Mouse (Mus musculus): ENCODE measurements around the gene Rgs9bp.
"Not testable (repeated sequence)": the region's sequence is repeated elsewhere in the genome, so short reads cannot be mapped to it uniquely, and the experiment has no call there.

Rgs9bp gene

DNA sequence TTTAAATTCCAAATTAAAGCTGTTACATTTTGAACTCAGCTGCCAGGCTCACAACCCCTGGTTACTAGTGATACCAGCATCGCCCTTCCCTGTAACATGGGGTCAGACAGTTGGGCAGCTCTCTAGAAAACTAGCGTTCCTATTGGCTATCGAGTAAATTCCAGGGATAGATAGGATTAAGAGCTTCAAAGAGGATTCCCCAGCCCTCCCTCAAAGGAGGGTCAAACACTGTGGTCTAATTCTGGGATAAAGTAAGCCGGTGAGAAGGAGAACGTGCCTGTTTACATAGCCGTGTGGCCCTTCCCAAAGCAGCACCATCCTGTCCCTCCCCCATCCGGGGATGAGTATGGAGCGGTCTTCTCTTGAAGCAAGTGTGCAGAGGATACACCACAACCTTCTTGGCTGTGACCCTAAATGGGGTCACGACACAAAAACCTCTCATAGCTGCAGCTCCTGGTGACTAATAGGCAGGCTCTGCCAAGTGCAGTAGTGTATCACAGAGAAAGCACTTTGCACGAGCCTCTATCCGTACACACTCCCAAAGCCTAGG is 1.8 kb downstream of the Rgs9bp start:
- peak; percentile 27 for DNase-seq (ENCODE audit: extremely low spot score)

- peak; percentile 5 for DNase-seq (ENCODE audit: extremely low spot score)
These were observed 2.7 kb downstream of the Rgs9bp start for GRCm38 (mm10) chr7:35582719-35583118.

- peak; percentile 37 for DNase-seq (ENCODE audit: extremely low spot score)
These were observed 5.5 kb downstream of the Rgs9bp start for GRCm38 (mm10) chr7:35579849-35580248.

DNA sequence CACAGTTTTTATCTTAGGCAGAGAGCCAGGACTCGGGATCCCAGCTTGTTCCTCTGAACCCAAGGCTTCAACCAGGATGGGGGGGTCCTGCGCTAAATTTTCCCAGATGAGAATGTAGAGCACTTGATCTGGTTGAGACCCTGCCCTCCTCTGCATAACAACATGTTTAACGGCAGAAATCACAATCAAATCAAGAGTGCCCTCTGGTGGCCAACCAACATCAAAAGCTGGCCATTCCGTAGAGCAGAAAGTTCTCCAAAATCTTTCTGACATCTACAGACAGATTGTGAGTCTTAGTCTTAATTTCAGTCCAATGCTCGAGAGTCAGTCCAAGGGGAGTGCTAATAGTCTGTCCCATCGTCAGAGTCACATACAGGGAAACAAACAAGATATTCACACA is 14.5 kb downstream of the Rgs9bp start:
- not testable (repeated sequence) for DNase-seq (ENCODE audit: extremely low spot score)

DNA sequence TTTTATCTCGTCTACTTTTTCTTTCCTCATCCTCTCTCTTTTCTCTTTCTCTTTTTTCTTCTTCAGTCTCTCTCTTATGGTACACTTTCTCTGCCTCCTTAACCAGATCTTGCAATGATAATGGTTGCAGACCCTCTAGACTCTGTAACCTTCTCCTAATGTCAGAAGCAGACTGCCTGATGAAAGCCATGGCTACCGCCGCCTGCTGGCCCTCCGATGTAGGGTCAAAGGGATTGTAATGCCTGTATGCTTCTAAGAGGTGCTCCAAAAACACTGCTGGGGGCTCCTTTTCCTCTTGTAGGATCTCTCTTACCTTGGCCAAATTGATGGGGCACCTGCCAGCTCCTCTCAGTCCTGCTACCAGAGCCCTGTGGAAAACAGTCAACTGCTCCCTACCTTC is 15.7 kb downstream of the Rgs9bp start:
- DNase-seq (ENCODE audit: extremely low spot score): not testable (repeated sequence)

GRCm38 (mm10) chr7:35565965-35566364 is 19.4 kb downstream of the Rgs9bp start:
- not testable (repeated sequence) for DNase-seq (ENCODE audit: extremely low spot score)

GRCm38 (mm10) chr7:35564872-35565271 is 20.5 kb downstream of the Rgs9bp start:
- DNase-seq (ENCODE audit: extremely low spot score): not testable (repeated sequence)

DNA sequence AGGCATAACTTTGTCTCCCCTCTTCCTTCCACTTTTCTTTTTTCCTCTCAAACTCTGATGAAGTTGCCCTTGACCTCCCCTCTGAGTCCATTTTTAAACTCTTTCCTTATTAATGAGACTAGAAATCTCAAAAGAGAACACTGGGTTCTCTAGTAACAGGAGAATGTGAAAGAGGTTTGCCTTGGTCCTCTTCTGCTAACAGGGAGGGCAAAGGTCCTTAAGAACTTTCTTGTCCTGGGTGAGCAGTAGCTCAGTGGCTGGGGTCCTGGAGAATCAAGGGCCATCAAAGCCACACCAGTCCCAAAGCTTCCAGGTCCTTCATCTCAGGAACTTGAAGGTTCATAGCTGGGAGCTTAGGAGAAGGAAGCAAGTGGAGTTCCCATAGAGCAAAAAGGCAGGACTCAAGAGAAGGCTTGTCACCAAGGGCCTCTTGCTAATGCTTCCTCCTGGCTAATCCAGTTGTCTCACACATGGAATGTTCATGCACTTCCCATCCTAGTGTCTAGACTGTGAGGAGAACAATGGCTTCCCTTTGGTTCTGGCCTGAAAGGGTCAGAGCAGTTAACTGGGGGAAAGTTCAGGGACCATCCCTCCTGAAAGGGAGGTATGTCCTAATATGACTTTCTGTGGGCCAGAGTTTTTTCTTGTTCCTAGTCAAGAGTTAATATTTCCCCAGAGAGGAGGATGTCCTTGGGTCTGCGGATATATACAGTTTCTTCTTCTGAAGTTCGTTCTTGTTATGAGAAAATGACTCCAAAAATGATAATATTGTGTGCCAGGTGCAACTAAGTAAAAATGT is 21.1 kb downstream of the Rgs9bp start:
- no peak for DNase-seq (ENCODE audit: extremely low spot score)

DNA sequence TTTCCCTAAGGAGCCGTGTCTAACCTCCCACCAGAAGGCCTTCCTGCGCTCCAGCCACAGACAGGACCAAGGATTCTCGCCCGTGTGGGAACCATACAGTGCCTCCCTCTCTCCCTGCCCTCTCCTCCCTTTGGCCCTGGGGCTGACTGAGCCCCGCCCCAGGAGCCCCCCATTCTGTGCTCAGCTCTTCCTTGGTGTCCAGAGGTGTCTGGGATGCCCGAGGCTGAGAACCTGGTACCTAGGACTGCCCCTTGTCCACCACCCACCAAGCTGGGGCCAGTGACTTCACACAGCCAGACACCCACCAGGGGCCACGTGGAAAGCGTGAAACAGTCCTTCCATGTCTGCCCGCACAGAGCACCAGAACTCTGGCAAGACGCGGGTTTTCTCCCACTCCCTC is 22.3 kb downstream of the Rgs9bp start:
- DNase-seq (ENCODE audit: extremely low spot score): no peak

DNA sequence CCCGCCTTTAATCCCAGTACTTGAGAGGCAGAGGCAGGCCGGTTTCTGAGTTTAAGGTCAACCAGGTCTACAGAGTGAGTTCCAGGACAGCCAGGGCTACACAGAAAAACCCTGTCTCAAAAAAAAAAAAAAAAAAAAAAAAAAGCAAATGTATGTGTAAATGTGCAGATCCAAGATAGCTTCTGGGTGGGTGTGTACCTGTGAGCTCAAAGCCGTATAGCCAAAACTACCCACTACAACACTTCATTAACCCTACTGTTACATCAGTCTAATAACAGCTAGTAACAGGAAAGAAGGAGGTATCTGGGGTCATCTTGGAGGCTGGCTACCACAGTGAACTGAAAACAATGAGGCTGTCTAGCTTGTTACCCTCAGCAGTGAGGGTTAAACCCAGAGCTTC is 25.5 kb downstream of the Rgs9bp start:
- DNase-seq (ENCODE audit: extremely low spot score): no peak

GRCm38 (mm10) chr7:35558681-35559080 is 26.7 kb downstream of the Rgs9bp start:
- no peak for DNase-seq (ENCODE audit: extremely low spot score)

DNA sequence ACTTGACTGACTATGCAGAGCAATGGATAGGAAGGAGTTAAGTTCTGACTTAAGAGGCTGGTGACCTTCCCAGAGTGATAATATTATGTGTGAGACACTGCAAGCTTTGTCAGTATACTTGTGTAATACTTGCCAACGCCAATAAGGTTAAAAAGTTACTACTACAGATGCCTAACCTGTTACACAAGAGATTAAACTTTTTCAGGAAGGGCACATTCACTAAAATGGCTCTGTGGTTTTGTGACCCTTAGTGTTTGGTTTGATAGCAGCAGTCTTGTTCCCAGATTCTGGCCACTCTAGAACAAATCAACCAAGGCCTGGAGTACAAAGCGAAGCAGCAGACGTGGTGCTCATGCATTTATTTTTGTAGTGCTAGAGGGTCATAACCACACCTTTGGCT is 27.8 kb downstream of the Rgs9bp start:
- no peak for DNase-seq (ENCODE audit: extremely low spot score)

DNA sequence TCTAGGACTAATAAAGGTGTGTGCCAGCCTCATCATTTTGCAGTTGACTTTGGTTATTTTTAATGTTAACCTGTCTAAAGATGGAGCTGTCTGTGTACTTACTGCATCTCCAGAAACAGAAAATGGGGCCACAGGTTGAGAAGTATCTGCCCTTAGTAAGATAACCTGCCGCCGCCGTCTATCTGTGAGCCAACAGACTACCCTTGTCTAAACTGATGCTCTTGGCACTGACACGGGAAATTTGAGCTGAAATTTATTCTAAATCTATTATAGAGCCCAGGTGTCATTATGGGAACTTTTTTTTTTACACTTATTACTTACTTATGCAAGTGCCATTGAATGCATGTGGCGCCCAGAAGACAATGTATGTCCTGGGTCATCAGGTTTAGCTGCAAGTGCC is 28.5 kb downstream of the Rgs9bp start:
- DNase-seq (ENCODE audit: extremely low spot score): no peak

DNA sequence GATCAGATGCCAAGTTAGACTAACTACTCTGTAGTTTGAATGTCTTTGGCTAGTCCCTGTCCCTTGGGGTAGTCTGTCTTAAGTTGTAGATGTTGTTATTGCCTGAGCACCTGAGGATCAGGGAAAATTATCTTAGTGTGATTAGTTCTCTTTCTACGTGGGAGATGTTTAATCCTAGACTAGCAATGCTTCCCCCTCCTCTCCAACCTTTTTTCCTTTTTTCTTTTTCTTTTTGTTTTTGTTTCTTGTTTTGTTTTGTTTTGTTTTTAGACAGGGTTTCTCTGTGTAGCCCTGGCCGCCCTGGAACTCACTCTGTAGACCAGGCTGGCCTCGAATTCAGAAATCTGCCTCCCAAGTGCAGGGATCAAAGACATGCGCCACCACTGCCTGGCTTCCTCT is 29.2 kb downstream of the Rgs9bp start, which contains the start of gene Nudt19:
Nudt19 (minus strand) TSS at position 100 of the 399 bp plus-strand sequence.
- DNase-seq (ENCODE audit: extremely low spot score): no peak

DNA sequence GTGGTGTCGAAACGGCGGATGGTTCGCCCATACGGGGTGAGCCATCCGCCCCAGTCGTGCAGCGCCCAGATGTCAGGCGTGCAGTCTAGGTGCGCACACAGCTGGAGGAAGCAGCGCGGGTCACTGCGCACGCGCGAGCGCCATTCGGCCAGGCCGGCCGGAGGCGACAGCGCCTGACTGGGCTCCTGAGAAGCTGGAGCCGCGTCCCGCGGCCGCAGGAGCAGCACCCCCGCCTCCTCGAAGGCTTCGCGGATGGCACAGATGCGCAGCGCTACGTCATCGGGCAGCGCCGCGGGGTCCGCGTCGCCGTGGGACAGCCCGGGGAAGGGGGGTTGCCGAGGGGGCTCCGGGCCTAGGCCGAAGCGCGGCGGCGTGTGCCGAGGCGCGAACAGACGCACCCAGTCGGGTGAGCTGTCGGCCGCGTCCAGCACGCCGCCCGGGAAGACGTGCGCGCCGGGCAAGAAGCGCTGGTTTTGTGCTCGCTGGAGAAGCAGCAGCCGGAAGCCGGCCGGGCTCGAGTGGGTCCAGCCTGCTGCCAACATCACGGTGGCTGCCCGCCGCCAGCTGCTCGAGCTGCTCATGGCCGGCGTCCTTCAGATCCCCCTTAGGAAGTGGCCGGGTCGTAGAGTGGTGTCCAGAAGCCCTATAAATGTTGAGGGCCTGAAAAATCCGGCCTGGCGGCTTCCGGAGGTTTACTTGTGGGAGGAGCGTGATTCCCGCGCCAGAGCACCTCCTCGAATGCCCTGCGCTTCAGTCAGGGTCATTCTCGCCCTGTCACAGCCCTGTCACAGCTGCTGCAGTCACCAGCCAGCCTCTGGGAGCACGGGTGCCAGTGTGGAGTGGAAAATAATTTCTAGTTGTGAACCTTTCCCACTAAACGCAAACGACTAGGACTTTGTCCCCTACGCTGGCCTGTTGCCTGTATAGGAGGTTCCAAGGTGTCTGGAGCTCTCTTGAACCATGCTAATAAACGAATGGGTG is 29.9 kb downstream of the Rgs9bp start:
- DNase-seq (ENCODE audit: extremely low spot score): peak; percentile 91

GRCm38 (mm10) chr7:35554605-35555175 is 30.7 kb downstream of the Rgs9bp start:
- DNase-seq (ENCODE audit: extremely low spot score): peak; percentile 47

DNA sequence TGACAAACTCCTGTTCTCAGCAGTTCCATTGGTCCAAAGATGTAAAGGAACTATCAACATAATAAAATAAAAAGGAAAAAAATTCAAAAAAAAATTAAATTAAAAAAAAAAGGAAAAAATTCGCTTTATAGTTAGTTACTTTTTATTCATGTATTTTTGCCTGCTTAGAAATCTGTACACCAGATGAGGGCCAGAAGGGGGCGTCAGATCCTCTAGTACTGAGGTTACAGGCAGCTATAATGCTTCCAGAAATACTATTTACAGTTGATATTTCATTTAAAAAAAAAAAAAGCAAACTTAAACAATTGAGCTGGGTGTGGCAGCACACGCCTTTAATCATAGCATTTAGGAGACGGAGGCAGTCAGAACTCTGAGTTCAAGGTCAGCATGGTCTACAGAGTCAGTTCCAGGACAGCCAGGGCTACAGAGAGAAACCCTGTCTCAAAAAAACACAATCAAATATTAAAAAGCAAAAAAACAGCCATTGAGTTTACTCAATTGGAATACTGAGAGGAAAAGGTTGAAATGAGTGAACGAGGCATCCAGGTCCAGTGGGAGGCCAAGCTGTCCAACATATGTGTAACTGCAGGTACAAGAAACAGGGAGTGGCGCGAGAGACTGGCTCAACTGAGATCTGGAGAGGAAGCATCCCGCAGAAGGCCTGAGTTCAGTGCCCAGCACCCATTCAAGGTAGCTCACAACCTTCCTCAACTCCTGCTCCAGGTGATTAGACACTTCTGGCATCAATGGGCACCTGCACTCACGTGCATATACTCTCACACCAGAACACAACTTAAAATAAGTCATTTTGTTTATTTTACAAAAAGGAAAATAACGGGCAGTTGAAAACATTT is 31.4 kb downstream of the Rgs9bp start:
- no peak for DNase-seq (ENCODE audit: extremely low spot score)

GRCm38 (mm10) chr7:35545881-35546280 is 39.5 kb downstream of the Rgs9bp start:
- peak; percentile 54 for DNase-seq (ENCODE audit: extremely low spot score)

GRCm38 (mm10) chr7:35537562-35537961 is 47.8 kb downstream of the Rgs9bp start, which contains the start of gene Tdrd12:
Tdrd12 (minus strand) TSS chr7:35537745.
- no peak for DNase-seq (ENCODE audit: extremely low spot score)

- no peak for DNase-seq (ENCODE audit: extremely low spot score)
These were observed 49.5 kb downstream of the Rgs9bp start for GRCm38 (mm10) chr7:35535750-35536512.
